Mouse (Mus musculus): ENCODE measurements around the gene Pbx1. TPM values are rescaled to one million over a fixed set of nuclear protein-coding genes. Genes with fewer than 3 reads are reported as not detected.

Pbx1 gene
- total RNA-seq, 2 experiments from 2014 or later, result 130 to 145 TPM

DNA sequence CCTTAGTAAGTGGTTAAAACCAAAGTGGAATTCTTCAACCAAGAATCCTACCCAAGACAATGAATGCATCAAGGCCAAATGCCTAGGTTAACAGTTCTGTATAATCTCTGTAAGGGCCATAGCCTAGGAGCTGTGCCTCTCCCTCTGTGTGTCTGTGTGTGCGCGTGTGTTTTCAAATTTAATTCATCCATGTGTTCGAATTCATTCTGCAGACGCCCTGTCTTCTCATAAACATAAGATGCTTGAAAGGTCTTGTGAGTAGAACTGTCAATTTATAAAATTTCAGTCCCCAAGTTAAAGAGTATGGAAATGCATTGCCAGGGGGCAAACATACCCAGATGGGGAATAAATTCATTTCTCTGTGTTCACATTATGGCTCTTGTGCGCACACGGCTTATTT, 3.8 kb downstream of the Pbx1 start:
- no peak for DNase-seq (ENCODE audit: low spot score in 2 of 2)
- intact Hi-C loops (cut with DNase I), result loop anchor here (5.0 to 10.0 kb wide), 3 partner anchors 51 to 917 kb away; no protein-coding TSS in a partner anchor

DNA sequence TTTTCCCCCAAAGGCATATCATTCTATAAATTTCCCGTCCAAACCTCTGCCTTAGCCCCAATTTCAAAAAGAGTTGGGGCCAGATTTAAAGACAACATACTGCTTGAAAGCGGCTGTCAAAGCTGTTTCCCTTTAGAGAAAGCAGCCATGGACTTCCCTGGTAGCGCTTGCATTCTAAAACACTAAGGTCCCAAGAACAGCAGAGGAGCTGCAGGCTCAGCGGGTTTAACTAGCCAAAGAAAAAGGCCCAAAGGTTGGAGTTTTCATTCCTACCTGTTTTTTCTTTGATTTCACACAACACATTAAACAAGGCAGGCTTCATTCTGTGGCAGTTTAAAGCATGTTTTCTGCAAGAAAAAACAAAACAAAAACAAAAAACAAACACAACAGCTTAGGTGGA, 4.5 kb downstream of the Pbx1 start:
- intact Hi-C loops (cut with DNase I), result loop anchor here (5.0 to 10.0 kb wide), 3 partner anchors 50 to 917 kb away; no protein-coding TSS in a partner anchor
- no peak for DNase-seq (ENCODE audit: low spot score in 2 of 2)

DNA sequence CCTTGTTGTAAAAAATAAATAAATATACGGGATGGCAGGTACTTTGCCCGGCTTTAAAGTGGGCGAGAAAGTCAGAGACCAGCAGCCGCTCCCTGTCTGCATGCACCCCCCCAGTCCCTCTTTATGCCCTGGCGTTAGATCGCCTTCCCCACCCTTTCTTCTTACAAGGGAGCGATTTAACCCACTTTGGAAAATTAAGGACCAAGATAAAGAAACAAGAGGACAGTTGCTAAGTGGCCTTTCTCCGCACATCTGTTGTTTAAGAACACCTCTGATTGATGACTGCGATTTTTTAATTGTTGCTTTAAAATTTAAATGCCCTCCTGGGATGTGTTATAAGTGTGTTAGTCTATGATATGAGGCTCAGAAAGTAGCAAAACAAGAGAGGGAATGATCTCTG, 5.2 kb downstream of the Pbx1 start:
- intact Hi-C loops (cut with DNase I), result loop anchor here (5.0 to 10.0 kb wide), 3 partner anchors 50 to 918 kb away; no protein-coding TSS in a partner anchor
- DNase-seq (ENCODE audit: low spot score in 2 of 2), result no peak

DNA sequence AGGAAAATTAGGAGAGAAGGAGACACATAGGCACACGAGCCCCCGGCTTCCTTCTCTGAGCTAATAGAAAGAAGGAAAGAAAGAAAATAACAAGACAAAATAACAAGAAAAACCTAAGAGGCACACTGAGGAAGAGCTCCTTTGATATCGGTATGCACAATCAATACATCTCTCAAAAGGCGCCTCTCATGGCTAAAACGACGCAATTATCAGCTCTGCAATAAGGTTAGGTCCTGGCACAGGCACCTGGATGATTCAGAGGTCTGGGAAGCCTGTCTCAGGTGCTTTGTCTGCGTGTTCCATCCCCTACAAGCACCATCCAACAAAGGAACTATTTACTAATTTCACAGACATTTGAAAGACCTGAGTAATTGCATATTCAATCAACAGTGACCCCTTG, 5.8 kb downstream of the Pbx1 start:
- intact Hi-C loops (cut with DNase I), result loop anchor here (5.0 to 10.0 kb wide), 3 partner anchors 49 to 919 kb away; no protein-coding TSS in a partner anchor
- DNase-seq (ENCODE audit: low spot score in 2 of 2), result no peak

DNA sequence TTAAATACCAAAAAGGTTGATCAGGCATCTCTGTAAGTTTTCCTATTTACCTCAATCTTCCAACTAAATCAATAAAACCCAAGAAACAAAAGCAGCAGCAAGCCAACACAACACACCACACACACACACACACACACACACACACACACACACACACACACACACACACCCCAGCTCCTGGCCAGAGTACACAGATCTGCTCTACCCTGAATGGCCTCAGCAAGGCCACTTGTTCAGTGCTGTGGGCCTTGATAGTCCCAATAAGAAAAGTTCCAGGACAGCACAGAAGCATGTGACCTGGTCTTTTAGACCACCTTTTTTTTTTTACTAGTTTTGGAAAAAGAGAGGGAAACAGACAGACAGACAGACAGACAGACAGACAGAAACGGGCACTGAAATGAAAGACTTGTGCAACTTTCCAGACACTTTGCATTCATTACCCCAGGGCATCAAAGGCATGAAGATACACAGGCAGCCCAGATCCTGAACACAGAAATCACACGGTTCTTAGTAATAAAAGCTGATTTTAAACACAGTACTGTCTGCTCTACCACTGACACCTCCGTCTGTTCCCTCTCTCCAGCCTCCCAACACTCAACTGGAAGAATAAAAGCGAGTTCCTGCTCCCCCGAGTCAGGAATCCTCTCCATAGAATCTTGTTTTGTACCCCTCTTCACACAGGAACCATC, 6.9 kb downstream of the Pbx1 start:
- intact Hi-C loops (cut with DNase I), result loop anchor here (5.0 to 10.0 kb wide), 3 partner anchors 48 to 920 kb away; no protein-coding TSS in a partner anchor
- DNase-seq (ENCODE audit: low spot score in 2 of 2), result no peak

DNA sequence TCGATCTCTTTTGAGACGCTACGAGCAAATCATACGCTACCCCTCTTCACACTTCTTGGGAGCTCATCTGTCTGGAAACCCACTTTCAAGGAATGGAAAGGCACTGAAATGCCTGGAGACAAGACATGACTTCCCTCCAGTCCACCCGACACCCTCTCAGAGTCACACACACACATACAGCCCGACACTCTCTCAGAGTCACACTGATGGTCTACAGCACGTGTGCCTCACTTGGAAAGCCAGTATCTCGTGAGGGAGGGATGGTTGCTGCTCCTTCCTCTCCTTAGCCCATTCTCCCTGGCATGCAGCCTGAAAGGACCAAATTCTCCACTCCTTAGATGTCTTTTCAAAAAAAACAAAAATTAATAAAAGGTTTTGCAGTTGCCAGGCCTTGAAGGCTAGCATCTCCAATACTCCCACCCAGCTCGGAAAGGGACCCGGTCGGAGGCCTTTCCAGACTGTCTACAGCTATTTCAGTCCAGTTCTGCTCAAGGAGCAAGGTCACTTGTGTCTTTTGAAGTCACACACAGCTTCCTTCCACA, 8.6 kb downstream of the Pbx1 start:
- intact Hi-C loops (cut with DNase I), result loop anchor here (10.0 kb wide), 2 partner anchors 179 to 921 kb away; no protein-coding TSS in a partner anchor
- DNase-seq (ENCODE audit: low spot score in 2 of 2), result no peak

DNA sequence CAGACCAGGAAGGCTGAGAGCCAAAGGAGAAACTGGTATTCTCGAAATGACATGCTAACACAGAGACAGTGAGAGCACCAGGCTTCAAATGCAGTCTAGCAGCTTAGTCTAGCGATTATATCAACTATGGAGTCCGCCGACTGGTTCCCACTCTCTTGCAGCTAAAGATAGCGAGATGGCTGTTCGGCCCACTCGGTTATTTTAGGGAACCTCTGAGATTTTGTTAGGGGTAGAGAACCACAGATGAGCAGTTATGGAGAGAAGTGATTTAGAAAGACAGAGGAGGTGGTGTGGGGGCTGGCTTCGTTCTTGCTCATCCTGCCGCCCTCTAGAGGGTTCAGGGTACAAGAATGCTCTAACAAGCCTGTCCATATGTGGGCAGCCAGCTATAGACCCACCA, 13.2 kb downstream of the Pbx1 start:
- intact Hi-C loops (cut with DNase I), result loop anchor here (10.0 kb wide), 1 partner anchor 324 kb away; no protein-coding TSS in a partner anchor
- DNase-seq (ENCODE audit: low spot score in 2 of 2), result peak; percentile 69 to 73

DNA sequence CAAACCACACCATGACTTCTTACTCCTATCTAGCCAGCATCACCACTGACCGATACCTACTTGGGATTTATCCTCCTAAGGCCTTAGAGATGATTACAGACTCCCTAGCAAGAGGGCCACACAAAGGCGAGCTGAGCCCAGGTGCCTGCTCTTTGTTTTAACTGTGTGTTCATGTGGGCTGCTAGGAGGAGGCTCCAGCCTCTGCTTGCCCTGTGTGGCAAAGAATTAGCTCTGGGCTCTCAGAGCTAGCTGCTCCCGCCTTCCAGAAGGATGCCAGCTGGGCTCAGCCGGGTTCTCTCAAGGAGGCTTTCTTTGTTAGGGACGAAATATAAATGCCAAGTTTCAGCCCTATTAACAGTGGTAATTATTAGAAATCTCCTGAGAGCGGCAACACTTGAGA, 14.4 kb downstream of the Pbx1 start:
- DNase-seq (ENCODE audit: low spot score in 2 of 2), result no peak
- intact Hi-C loops (cut with DNase I), result loop anchor here (10.0 kb wide), 1 partner anchor 323 kb away; no protein-coding TSS in a partner anchor

DNA sequence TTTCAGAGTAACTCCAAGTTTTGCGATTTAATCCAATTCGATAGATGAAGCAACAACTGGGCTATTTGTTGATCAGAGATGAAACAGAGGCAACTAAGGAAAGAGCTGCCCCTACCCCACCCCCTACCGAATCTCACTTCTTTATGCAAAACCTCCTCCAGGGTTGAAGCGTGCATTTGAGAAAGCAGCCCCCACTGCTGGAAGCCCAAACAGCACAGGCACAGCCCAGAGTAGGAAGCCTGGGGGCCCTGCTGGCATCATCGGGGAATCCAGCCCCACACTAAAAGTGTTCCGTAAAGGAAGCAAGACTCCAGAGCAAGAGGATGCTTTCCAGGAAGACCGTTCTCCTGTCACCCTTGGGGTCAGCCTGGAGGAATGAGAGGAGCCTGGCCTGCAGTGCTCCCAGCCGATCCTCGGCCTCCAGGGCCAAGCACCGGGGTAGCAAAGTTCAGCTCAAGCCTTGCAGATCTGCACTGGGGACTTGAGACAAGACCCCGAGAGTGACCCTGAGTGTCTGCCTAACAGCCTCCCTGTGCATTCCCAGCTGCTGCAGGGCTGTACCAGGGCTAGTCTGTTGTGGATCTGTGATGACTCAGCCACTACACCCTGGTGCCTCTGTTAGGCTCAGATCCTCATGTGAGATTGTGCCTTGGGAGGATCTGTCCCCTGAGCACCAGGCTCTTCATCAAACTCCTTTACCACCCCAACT, 15.2 kb downstream of the Pbx1 start:
- no peak for DNase-seq (ENCODE audit: low spot score in 2 of 2)
- intact Hi-C loops (cut with DNase I), result loop anchor here (10.0 kb wide), 1 partner anchor 322 kb away; no protein-coding TSS in a partner anchor

DNA sequence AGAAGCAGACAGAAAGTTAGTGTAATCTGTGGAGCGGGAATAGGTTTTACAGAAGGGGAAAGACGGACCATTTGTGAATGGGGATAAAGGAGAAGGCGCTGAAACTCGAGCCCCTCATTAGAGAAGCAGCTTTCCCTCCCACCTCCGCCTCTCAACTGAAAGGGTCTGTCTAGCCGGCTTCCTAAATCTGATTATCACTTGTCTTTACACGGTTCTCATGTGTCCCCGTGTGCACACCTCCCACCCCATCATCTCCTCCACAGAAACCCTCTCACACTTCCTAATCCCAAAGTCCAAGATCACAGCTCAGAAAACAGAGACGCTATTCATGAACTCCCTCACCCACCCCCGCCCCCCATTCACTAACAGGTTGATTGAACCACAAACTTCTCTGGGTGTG, 21.5 kb downstream of the Pbx1 start:
- DNase-seq (ENCODE audit: low spot score in 2 of 2), result no peak
- intact Hi-C loops (cut with DNase I), result loop anchor here (10.0 kb wide), 1 partner anchor 316 kb away; no protein-coding TSS in a partner anchor

DNA sequence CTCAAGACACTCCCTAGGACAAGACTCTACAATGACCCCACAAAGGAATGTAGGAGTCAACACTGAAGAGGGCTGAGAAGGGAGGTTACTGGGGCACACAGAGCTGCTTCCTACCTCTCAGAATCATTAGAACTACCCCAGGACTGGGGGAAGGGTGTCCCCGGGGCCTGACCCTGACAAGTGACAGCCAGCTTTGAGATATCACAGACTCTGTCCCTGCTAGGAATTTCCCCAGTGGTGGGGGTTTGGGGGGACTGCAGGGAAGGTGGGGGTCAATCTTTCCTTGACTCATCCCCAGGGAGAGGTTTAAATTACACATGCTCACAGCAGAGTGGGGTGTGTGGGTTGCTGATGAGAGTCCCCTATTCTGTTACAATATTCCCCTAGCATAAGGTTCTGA, 22.0 kb downstream of the Pbx1 start:
- no peak for DNase-seq (ENCODE audit: low spot score in 2 of 2)

DNA sequence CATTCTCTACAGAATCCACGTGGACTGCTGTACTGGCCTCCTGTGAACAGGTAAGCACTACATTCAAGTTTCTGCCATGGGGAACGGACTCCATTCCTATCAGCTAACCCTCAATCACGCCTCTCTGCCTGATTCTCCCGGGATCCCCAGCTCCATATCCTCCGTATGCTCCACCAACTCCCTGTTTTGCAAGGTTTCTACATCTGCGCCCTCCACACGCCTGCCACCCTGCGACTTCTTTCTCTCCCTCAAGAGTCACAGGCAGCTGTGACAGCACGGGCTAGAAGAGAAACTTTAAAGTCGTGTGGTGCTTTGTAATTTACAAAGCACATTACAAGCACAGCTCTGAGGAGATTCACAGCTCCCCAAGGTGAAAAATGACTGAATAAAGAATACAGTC, 23.3 kb downstream of the Pbx1 start:
- DNase-seq (ENCODE audit: low spot score in 2 of 2), result no peak

More for the DNA sequence above, 22.0 kb downstream of the Pbx1 start:
- intact Hi-C loops (cut with DNase I), result loop anchor here (10.0 kb wide), 1 partner anchor 315 kb away; no protein-coding TSS in a partner anchor

DNA sequence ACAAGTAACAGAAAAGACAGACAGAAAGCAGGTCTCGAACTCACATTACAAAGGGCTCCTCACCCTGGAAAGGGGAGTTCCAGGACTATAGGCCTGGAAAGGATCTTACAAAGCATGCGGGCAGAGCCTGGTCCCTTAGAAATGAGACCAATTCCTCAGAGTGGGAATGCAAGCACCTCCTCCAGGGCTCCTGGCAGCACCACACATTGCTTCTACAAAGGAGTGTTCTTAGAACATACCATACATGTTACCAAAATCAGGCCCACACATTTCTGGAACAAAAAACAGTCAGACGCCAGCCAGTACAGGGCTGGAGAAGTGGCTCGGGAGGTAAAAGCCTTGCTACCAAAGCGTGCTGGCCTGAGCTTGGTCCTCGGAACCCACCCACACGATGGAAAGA, 24.1 kb downstream of the Pbx1 start:
- intact Hi-C loops (cut with DNase I), result no loop called here
- DNase-seq (ENCODE audit: low spot score in 2 of 2), result no peak

More for the DNA sequence above, 23.3 kb downstream of the Pbx1 start:
- intact Hi-C loops (cut with DNase I), result no loop called here

DNA sequence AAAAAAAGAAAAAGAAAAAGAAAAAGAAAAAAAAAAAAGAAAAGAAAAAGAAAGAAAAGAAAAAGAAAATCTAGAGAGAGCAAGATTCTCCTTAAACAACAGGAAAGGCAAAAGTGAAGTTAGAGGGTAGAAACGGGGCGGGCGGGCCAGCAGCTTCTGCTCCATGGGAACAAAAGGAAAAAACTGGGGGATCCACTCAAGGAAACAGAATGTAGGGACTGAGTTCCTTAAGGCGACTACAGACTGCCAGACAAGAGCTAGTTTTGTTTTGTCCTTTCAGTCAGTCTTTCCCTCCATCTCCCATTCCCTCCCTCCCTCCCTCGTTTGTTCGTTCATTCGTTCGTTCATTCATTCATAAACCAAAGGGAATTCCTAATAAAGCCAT, 25.8 kb downstream of the Pbx1 start:
- no peak for DNase-seq (ENCODE audit: low spot score in 2 of 2)
- intact Hi-C loops (cut with DNase I), result no loop called here

DNA sequence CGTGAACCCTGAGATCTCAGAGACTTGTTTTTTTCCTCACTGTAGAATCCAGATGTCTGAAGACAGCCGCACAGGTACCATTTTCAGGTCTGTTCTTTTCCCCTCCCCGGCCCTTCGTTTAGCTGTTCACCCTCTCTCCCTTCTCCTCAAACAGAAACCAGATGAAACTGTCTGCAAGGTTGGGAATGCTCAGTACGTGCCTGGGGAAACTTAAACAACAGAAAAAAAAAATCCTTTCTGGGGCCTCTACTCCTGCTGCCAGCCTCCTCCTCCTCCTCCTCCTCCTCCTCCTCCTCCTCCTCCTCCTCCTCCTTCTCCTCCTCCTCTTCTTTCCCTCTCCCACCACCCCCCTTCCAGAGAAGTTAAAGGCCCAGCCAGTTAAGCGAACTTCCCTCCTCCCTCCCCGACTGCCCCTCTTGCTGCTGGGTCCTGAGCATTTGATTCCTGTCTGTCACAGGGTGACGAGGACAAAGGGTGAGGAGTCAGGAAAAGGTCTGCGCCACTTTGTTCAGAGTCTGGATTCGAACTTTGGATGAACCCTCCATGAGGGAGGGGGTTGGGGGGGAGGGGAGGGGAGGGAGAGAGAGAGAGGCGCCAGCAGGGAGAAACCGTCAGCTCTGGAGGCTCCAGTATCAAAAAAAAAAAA, 26.3 kb downstream of the Pbx1 start:
- intact Hi-C loops (cut with DNase I), result no loop called here
- DNase-seq (ENCODE audit: low spot score in 2 of 2), result no peak

DNA sequence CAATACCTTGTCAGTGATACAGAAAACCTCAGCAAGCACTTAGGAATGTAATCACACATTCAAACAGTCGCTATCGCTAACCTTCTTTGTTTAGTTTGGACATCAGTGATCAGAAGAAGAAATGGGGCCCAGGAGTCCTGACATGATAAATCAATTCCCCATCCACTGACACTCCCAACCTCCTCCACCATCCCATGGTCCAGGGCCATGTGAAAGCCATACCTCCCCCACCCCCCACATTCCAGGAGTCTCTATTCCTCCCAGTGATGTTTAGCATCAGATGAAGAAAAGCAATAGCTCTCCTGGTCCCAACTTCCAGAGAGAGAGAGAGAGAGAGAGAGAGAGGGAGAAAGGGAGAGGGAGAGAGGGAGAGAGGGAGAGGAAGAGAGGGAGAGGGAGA, 28.5 kb downstream of the Pbx1 start:
- DNase-seq (ENCODE audit: low spot score in 2 of 2), result no peak
- intact Hi-C loops (cut with DNase I), result no loop called here

DNA sequence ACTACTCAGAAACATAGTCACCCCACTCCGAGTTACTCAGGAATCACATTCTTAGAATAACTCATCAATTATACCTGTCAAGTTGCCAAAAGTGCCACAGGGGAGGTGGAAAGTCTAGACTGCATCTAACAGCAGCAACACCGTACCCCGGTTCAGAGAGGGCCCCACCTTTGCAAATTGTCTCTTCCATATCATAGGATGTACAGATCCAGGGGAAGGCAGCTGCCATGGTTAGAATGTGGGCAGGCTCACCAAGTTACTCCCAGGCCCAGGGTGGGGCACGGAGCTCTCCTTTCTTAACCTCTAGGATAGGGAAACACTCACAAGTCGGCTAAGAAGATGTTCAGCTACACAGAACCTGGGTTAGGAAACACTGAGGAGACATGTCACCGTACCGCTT, 29.4 kb downstream of the Pbx1 start:
- intact Hi-C loops (cut with DNase I), result no loop called here
- no peak for DNase-seq (ENCODE audit: low spot score in 2 of 2)

DNA sequence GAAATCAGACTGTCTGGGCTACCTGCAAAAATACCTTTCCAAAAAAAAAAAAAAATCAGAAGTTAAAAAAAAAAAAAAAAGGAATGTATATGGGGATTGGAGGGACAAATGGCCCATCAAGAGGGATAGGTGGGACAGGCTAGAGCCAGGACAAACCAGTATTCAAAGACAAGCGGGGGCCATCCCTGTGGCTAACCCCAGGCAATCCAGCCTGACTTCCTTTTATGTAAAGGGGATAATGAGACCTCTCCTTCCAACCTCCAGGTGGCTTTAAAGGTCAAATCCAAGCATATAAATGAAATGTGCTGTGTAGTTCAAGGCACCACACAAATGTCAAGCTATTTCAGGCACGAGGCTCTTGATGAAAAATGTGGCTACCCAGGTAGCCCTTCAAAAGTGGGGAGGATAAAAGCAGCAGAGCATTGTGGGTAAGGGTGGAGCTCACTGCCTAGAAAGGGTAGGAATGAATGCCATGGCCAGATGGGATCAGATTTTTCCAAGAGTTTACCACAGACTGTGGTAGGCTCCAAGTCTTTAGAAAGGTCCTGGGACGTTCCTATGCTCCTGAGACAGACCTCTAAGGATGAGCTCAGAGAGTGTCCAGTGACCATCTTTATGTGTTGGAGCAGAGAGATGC, 36.4 kb downstream of the Pbx1 start:
- no peak for DNase-seq (ENCODE audit: low spot score in 2 of 2)
- intact Hi-C loops (cut with DNase I), result no loop called here

DNA sequence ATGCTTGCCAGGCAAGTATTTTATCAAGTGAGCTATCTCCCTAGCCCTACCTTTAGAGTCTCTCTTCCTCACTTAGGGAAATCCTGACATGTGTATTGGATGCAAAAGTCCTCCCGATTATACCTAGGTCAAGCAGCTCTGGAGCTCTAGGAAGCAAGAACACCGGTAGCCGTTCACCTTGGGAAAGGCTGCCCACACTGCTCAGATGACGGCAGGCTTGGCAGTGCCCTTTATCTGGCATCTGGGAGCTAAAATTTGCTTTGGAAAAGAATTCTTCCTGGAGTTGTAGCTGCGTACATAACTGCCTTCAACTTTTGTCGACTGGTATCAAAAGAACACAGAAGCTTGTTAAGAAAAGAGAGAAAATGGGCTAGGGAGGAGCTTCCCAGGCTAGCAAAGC, 37.5 kb downstream of the Pbx1 start:
- no peak for DNase-seq (ENCODE audit: low spot score in 2 of 2)
- intact Hi-C loops (cut with DNase I), result no loop called here
